Mouse (Mus musculus): ENCODE results near the gene Nup210l. TPM values are rescaled to one million over a fixed set of nuclear protein-coding genes. Genes with fewer than 3 reads are reported as not detected.

Gene Nup210l
- total RNA-seq, 2 experiments from 2014 or later: 0.09 to 0.58 TPM

DNA sequence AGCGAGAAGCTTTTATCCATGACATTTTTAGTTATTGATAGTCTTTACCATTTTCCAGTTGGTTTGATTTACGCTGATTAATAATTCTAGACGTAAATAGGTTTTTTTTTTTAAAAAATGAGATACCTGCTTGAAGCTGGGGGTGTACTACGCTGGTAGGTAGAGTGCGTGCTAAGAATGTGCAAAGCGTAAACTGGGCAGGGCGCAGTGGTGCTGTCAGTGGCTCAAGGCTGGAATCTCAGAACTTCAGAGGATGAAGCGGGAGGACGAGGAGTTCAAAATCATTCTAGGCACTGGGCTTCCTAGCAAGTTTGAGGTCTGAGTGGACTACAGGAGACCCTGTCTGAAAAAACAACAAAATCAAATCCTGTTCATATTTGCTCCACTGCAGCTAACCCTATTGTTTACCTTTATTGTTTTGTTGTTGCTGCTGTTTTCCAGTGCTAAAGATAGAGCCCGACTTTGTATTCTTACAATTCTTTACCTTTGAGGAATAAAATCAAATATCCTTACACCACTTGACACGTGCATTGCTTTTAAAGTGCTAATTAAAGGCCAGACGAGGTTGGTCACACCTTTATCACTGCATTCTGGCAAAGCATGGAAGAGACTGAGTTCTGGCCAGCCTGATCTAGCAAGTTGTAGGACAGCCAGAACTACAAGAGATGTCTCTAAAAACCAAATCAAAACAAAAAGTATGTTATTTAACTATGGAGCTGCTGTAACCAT lies 110.2 kb downstream of the Nup210l start:
- no peak for ATAC-seq (replicated peaks; ENCODE audit: low FRiP score, poor library complexity, severe bottlenecking)

DNA sequence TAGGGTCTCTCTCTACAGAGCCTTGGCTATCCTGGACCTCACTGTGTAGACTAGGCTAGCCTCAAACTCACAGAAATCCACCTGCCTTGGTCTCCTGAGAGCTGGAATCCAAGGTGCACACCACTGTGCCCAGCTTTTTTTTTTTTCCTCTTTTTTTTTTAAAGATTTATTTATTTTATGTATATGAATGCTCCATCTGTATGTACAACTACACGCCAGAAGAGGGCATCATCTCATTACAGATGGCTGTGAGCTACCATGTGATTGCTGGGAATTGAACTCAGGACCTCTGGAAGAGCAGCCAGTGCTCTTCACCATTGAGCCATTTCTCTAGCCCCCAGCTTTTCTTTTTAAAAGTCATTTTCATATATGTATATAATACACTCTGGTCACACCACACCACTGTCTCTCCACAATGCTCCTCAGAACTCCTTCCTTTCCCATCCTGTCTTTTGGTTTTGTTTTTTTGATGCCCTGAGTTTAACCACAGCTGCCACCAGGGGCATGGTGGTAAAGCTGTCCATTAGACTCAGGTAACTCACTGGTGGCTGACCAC lies 112.0 kb downstream of the Nup210l start:
- no peak for ATAC-seq (replicated peaks; ENCODE audit: low FRiP score, poor library complexity, severe bottlenecking)

DNA sequence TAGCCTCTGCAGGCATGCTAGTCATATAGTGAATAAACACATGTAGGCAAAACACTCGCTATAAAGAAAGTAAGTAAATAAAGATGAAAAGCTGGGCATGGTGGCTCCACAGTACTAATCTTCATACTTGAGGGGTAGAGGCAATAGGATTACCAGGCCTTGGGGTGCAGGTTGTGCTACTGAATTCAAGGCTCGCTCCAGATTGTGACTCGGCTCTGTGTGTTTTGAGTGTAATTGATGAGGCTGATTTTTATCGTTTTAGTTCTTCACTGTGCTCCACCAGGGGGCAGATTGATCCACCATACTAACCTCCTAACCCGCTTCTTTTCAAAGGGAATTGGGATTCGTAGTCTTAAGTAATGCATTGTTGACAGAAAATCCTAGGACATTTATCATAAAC lies 116.2 kb downstream of the Nup210l start:
- peak; percentile 74 for ATAC-seq (replicated peaks; ENCODE audit: low FRiP score, poor library complexity, severe bottlenecking)

GRCm38 (mm10) chr3:90220531-90220951 lies 116.6 kb downstream of the Nup210l start:
- ATAC-seq (replicated peaks; ENCODE audit: low FRiP score, poor library complexity, severe bottlenecking): peak; percentile 66

- ATAC-seq (replicated peaks; ENCODE audit: low FRiP score, poor library complexity, severe bottlenecking): no peak
These were observed 117.2 kb downstream of the Nup210l start for GRCm38 (mm10) chr3:90221123-90221522.

DNA sequence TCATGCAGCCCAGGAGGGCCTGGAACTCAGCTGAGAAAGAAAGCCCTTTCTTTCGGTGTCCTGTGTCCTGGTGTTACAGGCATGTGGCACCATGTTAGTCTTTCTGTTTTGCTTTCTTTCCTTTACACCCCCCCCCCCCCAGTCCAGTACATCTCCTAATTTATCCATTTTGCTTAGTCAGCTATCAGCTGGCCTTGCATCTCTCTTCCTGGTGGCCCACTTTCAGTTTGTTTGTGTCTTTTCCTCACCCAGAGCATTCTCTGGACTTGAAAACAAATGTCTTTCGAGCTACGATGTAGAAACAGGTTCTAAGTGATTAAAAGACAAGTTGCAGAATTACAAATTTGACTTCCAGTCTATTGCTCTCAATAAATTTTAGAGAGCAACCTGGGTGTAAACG lies 118.5 kb downstream of the Nup210l start:
- ATAC-seq (replicated peaks; ENCODE audit: low FRiP score, poor library complexity, severe bottlenecking): no peak

GRCm38 (mm10) chr3:90222941-90223340 lies 119.0 kb downstream of the Nup210l start:
- no peak for ATAC-seq (replicated peaks; ENCODE audit: low FRiP score, poor library complexity, severe bottlenecking)

DNA sequence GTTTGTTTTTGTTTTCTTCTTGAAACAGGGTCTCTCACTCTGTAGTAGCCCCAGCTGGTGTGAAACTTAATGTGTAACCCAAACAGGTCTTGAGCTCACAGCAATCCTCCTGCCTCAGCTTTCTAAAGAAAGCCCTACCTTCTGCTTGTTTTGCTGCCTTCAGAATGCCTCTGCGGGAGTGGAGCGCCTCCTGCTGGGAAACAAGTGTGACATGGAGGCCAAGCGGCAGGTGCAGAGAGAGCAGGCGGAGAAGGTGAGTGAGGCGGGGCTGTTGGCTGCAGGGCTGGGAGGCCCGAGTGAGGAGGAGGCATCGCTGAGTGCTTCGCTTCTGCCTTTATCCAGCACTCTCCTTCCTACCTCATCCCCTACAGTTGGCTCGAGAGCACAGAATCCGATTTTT lies 120.4 kb downstream of the Nup210l start:
- ATAC-seq (replicated peaks; ENCODE audit: low FRiP score, poor library complexity, severe bottlenecking): no peak

- ATAC-seq (replicated peaks; ENCODE audit: low FRiP score, poor library complexity, severe bottlenecking): no peak
These were observed 127.1 kb downstream of the Nup210l start for GRCm38 (mm10) chr3:90231075-90231474.

DNA sequence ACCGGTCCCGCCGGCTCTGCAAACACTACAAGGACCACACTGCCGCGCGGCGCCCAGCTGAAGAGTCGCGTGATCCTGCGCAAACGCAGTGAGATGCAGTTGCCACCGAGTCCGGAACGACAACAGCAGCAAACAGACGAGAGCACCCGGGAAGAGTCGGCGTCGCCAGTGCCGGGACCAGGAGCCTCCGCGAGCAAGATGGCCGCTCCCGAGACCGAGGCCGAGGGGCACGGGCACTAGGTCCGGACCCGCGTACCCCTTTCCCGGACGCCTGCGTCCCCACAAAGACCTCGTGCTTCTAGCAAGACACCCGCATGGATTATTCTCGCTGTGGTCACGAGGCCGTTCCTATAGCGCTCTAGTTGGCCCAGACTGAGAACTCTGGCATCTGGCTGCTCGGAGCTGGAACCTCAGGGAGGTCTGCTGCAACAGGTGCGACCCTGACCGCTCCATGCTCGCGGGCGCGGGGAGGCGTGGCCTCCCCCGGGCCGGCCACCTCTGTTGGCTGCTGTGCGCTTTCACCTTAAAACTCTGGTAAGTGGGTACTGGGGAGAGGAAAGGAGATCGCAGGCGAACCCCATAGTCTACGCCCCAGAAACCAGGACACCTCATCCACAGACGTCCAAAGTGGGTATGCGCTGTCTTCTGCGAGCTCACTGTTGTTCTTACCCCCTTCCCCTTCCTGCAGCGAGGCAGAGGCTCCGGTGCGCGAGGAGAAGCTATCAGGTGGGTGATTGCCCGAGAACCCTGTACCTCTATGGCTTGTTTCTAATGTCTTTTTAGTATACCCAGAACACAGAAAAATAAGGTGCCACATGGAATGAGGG lies 127.8 kb downstream of the Nup210l start, which contains the start of gene Jtb:
Gene Jtb, plus strand, starts transcription at position 91 of the 827 bp plus-strand sequence.
- ATAC-seq (replicated peaks; ENCODE audit: low FRiP score, poor library complexity, severe bottlenecking): peak; percentile 93

DNA sequence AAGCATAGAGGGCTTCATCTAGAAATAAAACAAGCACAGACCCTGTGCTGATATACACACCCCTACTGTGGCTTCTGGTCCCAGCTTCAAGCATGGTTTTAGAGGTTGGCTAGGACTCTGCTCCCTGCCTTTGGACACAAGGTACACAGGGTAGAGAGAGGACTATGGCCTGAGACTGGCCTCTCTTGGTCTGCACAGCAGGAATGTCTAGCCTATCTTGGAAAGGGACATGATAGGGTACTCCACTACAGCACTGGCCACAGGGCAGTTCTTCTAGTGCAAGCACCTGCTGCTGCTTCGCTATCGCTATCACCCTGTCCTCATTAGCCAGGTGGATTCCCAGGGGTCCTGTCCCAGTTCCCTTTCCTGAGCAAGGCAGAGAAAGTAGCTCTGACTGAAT lies 137.3 kb downstream of the Nup210l start:
- no peak for ATAC-seq (replicated peaks; ENCODE audit: low FRiP score, poor library complexity, severe bottlenecking)

- no peak for ATAC-seq (replicated peaks; ENCODE audit: low FRiP score, poor library complexity, severe bottlenecking)
These were observed 137.9 kb downstream of the Nup210l start for GRCm38 (mm10) chr3:90241669-90242358.

DNA sequence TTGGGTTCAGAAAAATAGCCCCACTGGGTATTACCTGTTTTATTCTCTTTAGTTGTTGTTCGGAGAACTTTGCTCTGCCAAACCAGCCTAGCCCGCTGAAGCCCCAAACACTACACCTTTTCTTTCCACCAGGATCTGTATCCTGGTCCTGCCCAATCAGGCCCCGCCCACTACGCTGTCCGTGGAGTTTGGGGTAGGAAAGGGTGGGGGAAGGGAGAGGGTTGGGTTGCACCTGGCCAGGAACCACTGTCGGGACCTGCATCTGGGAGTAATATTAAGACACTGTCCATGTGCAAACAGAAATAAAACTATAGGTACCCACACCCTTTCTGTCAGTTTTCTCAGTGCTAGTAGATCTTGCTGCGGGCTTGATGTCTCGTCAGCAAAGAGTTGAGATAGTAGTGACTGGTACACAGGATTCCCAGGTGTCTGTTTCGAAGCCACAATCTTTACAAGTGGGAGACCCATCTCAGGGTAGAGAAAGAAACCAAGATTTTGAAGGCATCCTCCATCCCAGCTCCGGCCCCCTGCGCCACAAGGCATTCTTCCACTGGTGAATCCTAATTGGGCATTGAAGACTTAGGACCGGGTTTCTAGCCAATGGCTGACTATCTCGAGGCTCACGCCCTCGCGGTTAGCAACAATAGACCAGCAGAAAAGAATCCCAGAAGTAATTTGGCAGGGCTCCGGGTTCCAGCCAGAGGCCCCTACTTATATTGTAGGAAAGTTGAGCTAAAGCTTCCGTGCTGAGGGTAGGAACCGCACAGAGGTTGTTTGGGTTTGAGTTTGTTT lies 139.2 kb downstream of the Nup210l start, which contains the start of gene Creb3l4:
Gene Creb3l4, minus strand, starts transcription at position 529 of the 792 bp plus-strand sequence.
- no peak for ATAC-seq (replicated peaks; ENCODE audit: low FRiP score, poor library complexity, severe bottlenecking)

- ATAC-seq (replicated peaks; ENCODE audit: low FRiP score, poor library complexity, severe bottlenecking): no peak
These were observed 141.5 kb downstream of the Nup210l start for GRCm38 (mm10) chr3:90245406-90245805.

GRCm38 (mm10) chr3:90247630-90247959 lies 143.7 kb downstream of the Nup210l start:
- ATAC-seq (replicated peaks; ENCODE audit: low FRiP score, poor library complexity, severe bottlenecking): peak; percentile 60

DNA sequence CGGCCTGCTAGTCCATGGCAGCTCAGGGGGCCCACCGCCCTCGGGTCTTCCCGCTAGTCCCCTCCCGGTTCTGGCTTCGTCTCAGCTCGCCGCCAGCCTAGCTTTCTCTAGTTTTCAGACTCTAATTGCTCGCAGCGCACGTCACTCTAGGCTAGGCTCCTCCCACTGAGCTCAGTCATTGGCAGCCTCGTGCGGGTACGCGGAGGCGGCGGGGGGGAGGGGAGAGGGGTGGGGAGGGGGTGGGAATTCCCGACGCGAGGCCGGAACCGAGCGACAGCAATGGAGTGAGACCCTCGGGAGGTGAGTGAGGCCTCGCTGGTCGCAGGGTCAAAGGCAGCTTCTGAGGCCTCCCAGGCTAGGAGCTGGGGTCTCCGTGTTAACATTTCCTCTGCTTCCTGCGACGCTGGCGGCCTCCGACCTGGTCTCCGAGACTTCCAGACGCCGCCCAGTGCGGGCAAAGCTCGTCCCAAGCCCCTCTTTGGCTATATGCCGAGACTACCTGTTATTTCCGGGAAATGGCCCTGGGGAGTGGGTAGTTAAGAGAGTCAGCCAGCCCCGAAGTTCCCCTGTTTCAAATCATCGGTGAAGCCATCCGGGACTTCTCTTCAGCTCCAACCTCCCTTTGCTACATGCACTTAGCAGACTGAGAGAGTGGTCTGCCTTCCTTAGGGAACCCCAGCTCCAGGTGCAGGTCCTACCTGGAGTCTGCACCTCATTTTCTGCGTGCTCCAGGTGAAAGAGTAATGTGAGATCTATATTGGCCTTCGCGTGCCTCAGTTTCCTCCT lies 144.2 kb downstream of the Nup210l start, which contains the start of gene Slc39a1:
Gene Slc39a1, plus strand, starts transcription at position 213 of the 786 bp plus-strand sequence.
- peak; percentile 93 for ATAC-seq (replicated peaks; ENCODE audit: low FRiP score, poor library complexity, severe bottlenecking)

GRCm38 (mm10) chr3:90248746-90249100 lies 144.8 kb downstream of the Nup210l start:
- peak; percentile 19; the same call in 1 of the 2 replicates for ATAC-seq (replicated peaks; ENCODE audit: low FRiP score, poor library complexity, severe bottlenecking)

DNA sequence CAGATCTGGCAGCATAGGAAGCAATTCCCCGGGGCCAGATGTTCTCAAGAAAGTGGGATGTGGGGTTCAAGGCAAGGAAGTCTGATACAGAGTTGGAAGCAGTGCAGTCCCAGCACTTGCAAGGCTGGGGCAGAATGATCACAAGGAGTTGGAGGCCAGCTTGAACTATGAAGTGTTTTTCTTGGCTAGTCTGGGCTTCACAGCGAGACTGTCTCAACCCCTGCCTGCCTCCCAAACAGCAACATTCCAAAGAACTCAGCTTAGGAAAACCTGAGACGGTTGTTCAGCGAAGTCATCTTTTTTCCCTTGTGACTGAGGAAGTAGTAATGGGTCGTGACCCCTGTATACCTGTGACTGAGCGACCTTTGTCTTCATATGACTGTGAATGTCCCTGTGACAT lies 146.9 kb downstream of the Nup210l start:
- no peak for ATAC-seq (replicated peaks; ENCODE audit: low FRiP score, poor library complexity, severe bottlenecking)

Data from erythroblast, adult 5-6 weeks (primary cell).